Mouse (Mus musculus) MEL (cell line): ENCODE measurements around the gene Serpinb9. TPM values are rescaled to one million over a fixed set of nuclear protein-coding genes. Genes with fewer than 3 reads are reported as not detected.
A peak's percentile ranks its signal among the peaks of the same experiment; 100 is the strongest.

Experiments
- DNase-seq: peaks from one replicate; pipeline ENCODE4 v3.0.0; 2011; ENCODE audit warnings: low read depth, low spot score
- H3K27ac ChIP-seq: 2 replicates; pipeline ENCODE4 v1.5.1; 2012; ENCODE audit warnings: low read depth, mild to moderate bottlenecking, control low read depth, low read length, moderate library complexity; ENCODE audit not compliant: control insufficient read depth
- H3K27me3 ChIP-seq, 2 experiments: fragments of 150-350 bp in 1 of 2; sonication (generic) in 1 of 2; 2 replicates each; pipeline ENCODE4 v1.6.1; 2012; ENCODE audit warnings: low read length in 2 of 2, mild to moderate bottlenecking in 2 of 2, improper control_type of control experiment in 1 of 2, moderate library complexity in 1 of 2; ENCODE audit not compliant: insufficient read depth in 2 of 2, control insufficient read depth in 1 of 2
- H3K36me3 ChIP-seq, 2 experiments: 2 replicates each; pipeline ENCODE4 v1.6.1; 2012 to 2014; ENCODE audit warnings: low read length in 2 of 2, improper control_type of control experiment in 1 of 2, inconsistent platforms in 1 of 2, mild to moderate bottlenecking in 1 of 2; ENCODE audit not compliant: insufficient read depth in 2 of 2, control insufficient read depth in 1 of 2
- H3K4me1 ChIP-seq, 2 experiments: fragments of 150-350 bp in 1 of 2; sonication (generic) in 1 of 2; 2 replicates each; pipeline ENCODE4 v1.6.1; 2012; ENCODE audit warnings: low read length in 2 of 2, improper control_type of control experiment in 1 of 2, mild to moderate bottlenecking in 1 of 2; ENCODE audit not compliant: insufficient read depth in 2 of 2, control insufficient read depth in 1 of 2
- H3K4me3 ChIP-seq, 2 experiments: fragments of 150-350 bp in 1 of 2; sonication (generic) in 1 of 2; 2 replicates each; pipeline ENCODE4 v1.5.1; 2012; ENCODE audit warnings: low read depth in 2 of 2, low read length in 2 of 2, mild to moderate bottlenecking in 2 of 2, moderate library complexity in 2 of 2, control low read depth in 1 of 2, improper control_type of control experiment in 1 of 2; ENCODE audit not compliant: control insufficient read depth in 1 of 2, insufficient read depth in 1 of 2
- H3K79me2 ChIP-seq: 2 replicates; pipeline ENCODE4 v1.6.1; 2012; ENCODE audit warnings: mild to moderate bottlenecking, low read length, moderate library complexity; ENCODE audit not compliant: control insufficient read depth, poor library complexity, insufficient read depth
- H3K9ac ChIP-seq: 2 replicates; pipeline ENCODE4 v1.6.1; 2012; ENCODE audit warnings: low read depth, mild to moderate bottlenecking, control low read depth, low read length, moderate library complexity; ENCODE audit not compliant: control insufficient read depth, poor library complexity, severe bottlenecking
- H3K9me3 ChIP-seq: fragments of 150-350 bp; sonication (generic); replicated peaks from 2 replicates; pipeline ENCODE4 v1.6.1; 2012; ENCODE audit warnings: mild to moderate bottlenecking, low read length, improper control_type of control experiment, moderate library complexity; ENCODE audit not compliant: insufficient read depth
- ELF1 ChIP-seq: IDR thresholded peaks from 2 replicates; pipeline ENCODE4 v1.6.1; 2014; ENCODE audit warnings: low read depth, mild to moderate bottlenecking, inconsistent platforms, low read length, improper control_type of control experiment, moderate library complexity
- EP300 ChIP-seq, 2 experiments: IDR thresholded peaks; 2 replicates each; pipeline ENCODE4 v1.6.1; 2011; ENCODE audit warnings: improper control_type of control experiment in 2 of 2, low read length in 2 of 2, low read depth in 1 of 2, mild to moderate bottlenecking in 1 of 2
- GABPA ChIP-seq: IDR thresholded peaks from 2 replicates; pipeline ENCODE4 v1.6.1; 2012; ENCODE audit warnings: low read depth, mild to moderate bottlenecking, inconsistent platforms, low read length, improper control_type of control experiment, moderate library complexity
- GATA1 ChIP-seq: IDR thresholded peaks from 2 replicates; pipeline ENCODE4 v1.6.1; 2011; ENCODE audit warnings: low read depth, low read length, improper control_type of control experiment
- HCFC1 ChIP-seq: IDR thresholded peaks from 2 replicates; pipeline ENCODE4 v1.6.1; 2012; ENCODE audit warnings: low read depth, mild to moderate bottlenecking, inconsistent platforms, low read length, improper control_type of control experiment, moderate library complexity
- MAFK ChIP-seq: IDR thresholded peaks from 2 replicates; pipeline ENCODE4 v1.6.1; 2011; ENCODE audit warnings: low read depth, mild to moderate bottlenecking, low read length, improper control_type of control experiment, borderline replicate concordance
- MAZ ChIP-seq: IDR thresholded peaks from 2 replicates; pipeline ENCODE4 v1.6.1; 2012; ENCODE audit warnings: low read depth, mild to moderate bottlenecking, inconsistent platforms, low read length, improper control_type of control experiment
- MEF2A ChIP-seq: IDR thresholded peaks from 2 replicates; pipeline ENCODE4 v1.6.1; 2014; ENCODE audit warnings: low read depth, mild to moderate bottlenecking, inconsistent platforms, low read length, improper control_type of control experiment; ENCODE audit not compliant: poor library complexity, insufficient replicate concordance, severe bottlenecking; ENCODE audit errors: extremely low read depth
- MYC ChIP-seq: IDR thresholded peaks from 2 replicates; pipeline ENCODE4 v1.6.1; 2011; ENCODE audit warnings: low read depth, mild to moderate bottlenecking, low read length, improper control_type of control experiment, moderate library complexity
- NELFE ChIP-seq: IDR thresholded peaks from 2 replicates; pipeline ENCODE4 v1.6.1; 2011; ENCODE audit warnings: low read depth, low read length, improper control_type of control experiment
- NRF1 ChIP-seq: IDR thresholded peaks from 2 replicates; pipeline ENCODE4 v1.6.1; 2014; ENCODE audit warnings: low read depth, mild to moderate bottlenecking, inconsistent platforms, low read length, improper control_type of control experiment, moderate library complexity; ENCODE audit not compliant: poor library complexity, insufficient read depth, severe bottlenecking
- POLR2AphosphoS2 ChIP-seq: IDR thresholded peaks from 2 replicates; pipeline ENCODE4 v1.6.1; 2011; ENCODE audit warnings: low read length, improper control_type of control experiment
- POLR2AphosphoS5 ChIP-seq: IDR thresholded peaks from 2 replicates; pipeline ENCODE4 v1.6.1; 2012; ENCODE audit warnings: low read depth, borderline replicate concordance, mild to moderate bottlenecking, inconsistent platforms, low read length, moderate library complexity, mixed read lengths
- SIN3A ChIP-seq: IDR thresholded peaks from 2 replicates; pipeline ENCODE4 v1.6.1; 2012; ENCODE audit warnings: low read length, improper control_type of control experiment, inconsistent platforms
- TAL1 ChIP-seq: IDR thresholded peaks from 2 replicates; pipeline ENCODE4 v1.6.1; 2012; ENCODE audit warnings: mild to moderate bottlenecking, inconsistent platforms, low read length, moderate library complexity, mixed read lengths
- TBP ChIP-seq: IDR thresholded peaks from 2 replicates; pipeline ENCODE4 v1.8.0; 2011; ENCODE audit warnings: low read depth, low read length, improper control_type of control experiment
- TCF12 ChIP-seq: IDR thresholded peaks from 2 replicates; pipeline ENCODE4 v1.6.1; 2014; ENCODE audit warnings: low read depth, mild to moderate bottlenecking, inconsistent platforms, low read length, improper control_type of control experiment, moderate library complexity
- USF1 ChIP-seq: IDR thresholded peaks from 2 replicates; pipeline ENCODE4 v1.6.1; 2014; ENCODE audit warnings: low read depth, mild to moderate bottlenecking, inconsistent platforms, low read length, improper control_type of control experiment, moderate library complexity
- USF2 ChIP-seq, 2 experiments: IDR thresholded peaks; 2 replicates each; pipeline ENCODE4 v1.6.1; 2011 to 2012; ENCODE audit warnings: improper control_type of control experiment in 2 of 2, low read length in 2 of 2, borderline replicate concordance in 1 of 2, inconsistent platforms in 1 of 2, low read depth in 1 of 2, mild to moderate bottlenecking in 1 of 2; ENCODE audit not compliant: insufficient read depth in 1 of 2
- ZC3H11A ChIP-seq: IDR thresholded peaks from 2 replicates; pipeline ENCODE4 v1.6.1; 2012; ENCODE audit warnings: low read depth, mild to moderate bottlenecking, inconsistent platforms, low read length, improper control_type of control experiment
- ZKSCAN1 ChIP-seq: IDR thresholded peaks from 2 replicates; pipeline ENCODE4 v1.6.1; 2012; ENCODE audit warnings: low read depth, mild to moderate bottlenecking, inconsistent platforms, low read length, improper control_type of control experiment, moderate library complexity
- ZNF384 ChIP-seq: IDR thresholded peaks from 2 replicates; pipeline ENCODE4 v1.6.1; 2012; ENCODE audit warnings: low read depth, mild to moderate bottlenecking, inconsistent platforms, low read length, improper control_type of control experiment
- polyA plus RNA-seq, 2 experiments: library from polyadenylated mRNA; stranded (reverse) in 1 of 2; unstranded in 1 of 2; fragments of >175 nt in 1 of 2; fragments of >200 nt in 1 of 2; gene quantifications; 2 replicates each; pipeline versions ENCODE4 v1.2.1 to v1.2.4; 2012; ENCODE audit warnings: low replicate concordance in 2 of 2, low read depth in 1 of 2; ENCODE audit not compliant: insufficient read length in 2 of 2, insufficient read depth in 1 of 2, missing spikeins in 1 of 2
- total RNA-seq: library from RNA; depleted of rRNA; stranded (reverse); fragments of 300-350 nt; gene quantifications from 2 replicates; pipeline ENCODE4 v1.2.3, GENCODE M21; 2012; rRNA removed

Serpinb9 gene
- 1.6 and 2.1 TPM in 2 replicates for total RNA-seq
- polyA plus RNA-seq: 1 to 10 TPM in 1 of 2 experiments, not detected in 1; 2.9 TPM

DNA sequence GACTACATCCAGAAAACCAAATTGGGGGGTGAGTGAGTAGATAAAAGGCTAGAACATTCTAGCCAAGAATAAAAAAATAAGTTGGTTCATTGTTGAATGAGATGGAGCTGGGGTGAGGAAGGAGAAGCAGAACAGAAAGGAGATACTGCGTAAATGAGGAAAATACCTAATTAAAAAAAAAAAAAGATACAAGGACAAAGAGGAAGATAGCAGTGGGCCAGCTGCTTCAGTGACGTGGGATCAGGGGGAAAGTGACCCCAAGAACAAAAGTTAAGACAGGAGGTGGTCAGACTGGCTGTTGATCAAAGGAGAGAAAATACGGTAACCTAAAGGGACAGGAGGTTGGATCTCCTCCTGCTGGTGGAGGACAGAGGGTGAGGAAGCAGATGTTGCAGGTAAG is at the start of gene Serpinb9:
TSS of gene Serpinb9 (plus strand) at position 301 of the 400 bp plus-strand sequence.
- peak within 1 kb of the TSS; percentile 58 to 63 for H3K4me3 ChIP-seq
- no peaks in the 10 kb centered on the region for H3K27me3 ChIP-seq
- H3K9ac ChIP-seq: peak within 1 kb of the TSS; percentile 73
- peak within 1 kb of the TSS; percentile 85 for H3K27ac ChIP-seq
- peaks cover 0 to 16% of the 10 kb centered on the region in 2 experiments; a peak in 2 of 4 replicates for H3K36me3 ChIP-seq
- TF ChIP-seq ZNF384 (0 out of 2 replicates have a peak, but pooled peaks have one; percentile 24), TBP (no peak), USF1 (no peak), GATA1 (no peak), SIN3A (no peak)
- no peaks in the 10 kb centered on the region for H3K79me2 ChIP-seq
- no peak for DNase-seq
- no peaks in the 10 kb centered on the region for H3K9me3 ChIP-seq
- peaks cover 0 to 12% of the 10 kb centered on the region in 2 experiments; a peak in 2 of 4 replicates for H3K4me1 ChIP-seq

DNA sequence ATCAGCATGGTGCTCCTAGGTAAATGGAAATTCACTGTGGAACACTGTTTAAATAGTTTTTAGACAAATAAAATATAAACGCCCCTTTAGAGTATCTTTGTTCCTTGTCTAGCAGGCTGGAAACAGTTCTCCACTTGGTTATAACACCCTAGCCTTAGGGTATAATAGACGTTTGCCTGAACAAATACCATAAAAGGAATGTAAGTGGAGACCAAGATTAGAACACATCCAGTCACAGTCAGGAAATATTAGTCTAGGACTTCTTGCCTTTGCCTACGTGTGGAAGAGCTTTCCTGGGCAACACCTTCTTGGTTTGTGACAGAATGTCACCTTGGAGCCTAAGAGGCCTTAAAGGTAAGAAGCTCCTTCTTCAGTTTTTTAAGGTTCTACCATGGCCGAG is 46.5 kb upstream of the Serpinb9 start:
- H3K27me3 ChIP-seq: peaks cover 0 to 1% of the 10 kb centered on the region in 2 experiments; a peak in 3 of 4 replicates
- TF ChIP-seq TAL1: no peak
- TF ChIP-seq NRF1: no peak
- TF ChIP-seq MAFK: no peak
- TF ChIP-seq MAZ: no peak
- TF ChIP-seq NELFE: no peak
- no peak for TF ChIP-seq ELF1
- TF ChIP-seq TBP: no peak
- no peak for TF ChIP-seq GATA1
- no peak for TF ChIP-seq GABPA
- TF ChIP-seq SIN3A: no peak
- no peak for TF ChIP-seq MYC
- no peak for TF ChIP-seq ZKSCAN1
- H3K79me2 ChIP-seq: no peaks in the 10 kb centered on the region
- DNase-seq: no peak
- H3K27ac ChIP-seq: no peak overlapping the region
- no peak overlapping the region for H3K9ac ChIP-seq
- H3K4me3 ChIP-seq: no peak overlapping the region
- no peaks in the 10 kb centered on the region for H3K4me1 ChIP-seq
- H3K9me3 ChIP-seq: no peaks in the 10 kb centered on the region
- H3K36me3 ChIP-seq: no peaks in the 10 kb centered on the region

DNA sequence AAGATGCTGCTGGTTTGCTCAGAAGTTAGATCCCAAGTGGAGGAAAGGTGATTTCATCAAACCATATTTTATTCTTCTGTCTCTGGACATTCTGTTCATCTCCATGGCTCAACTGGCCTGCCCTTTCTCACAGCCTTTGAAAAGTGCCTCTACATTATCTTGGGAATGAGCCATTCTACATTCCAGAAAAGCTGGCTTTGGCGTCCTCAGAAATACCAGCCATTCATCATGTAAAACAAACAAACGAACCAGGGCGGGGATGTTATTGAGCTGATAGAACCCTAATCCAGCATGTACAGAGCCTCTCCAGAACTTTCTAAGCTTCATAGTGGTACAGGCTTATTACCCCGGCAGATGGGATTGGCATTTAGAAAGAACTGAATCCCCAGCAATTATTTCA is 45.1 kb upstream of the Serpinb9 start:
- no peak overlapping the region for H3K27ac ChIP-seq
- peaks cover 0 to 1% of the 10 kb centered on the region in 2 experiments for H3K27me3 ChIP-seq
- H3K4me1 ChIP-seq: no peaks in the 10 kb centered on the region
- no peak overlapping the region for H3K4me3 ChIP-seq
- no peaks in the 10 kb centered on the region for H3K79me2 ChIP-seq
- TF ChIP-seq MAFK: no peak
- no peak for TF ChIP-seq POLR2AphosphoS5
- TF ChIP-seq USF2 (IDR thresholded peaks at IDR 0.05; ENCODE audit: borderline replicate concordance in 1 of 2, insufficient read depth in 1 of 2, low read depth in 1 of 2, low read length in 2 of 2): no peak
- no peak for TF ChIP-seq ZC3H11A
- TF ChIP-seq HCFC1: no peak
- TF ChIP-seq TAL1: no peak
- no peak for TF ChIP-seq EP300 (IDR thresholded peaks at IDR 0.05; ENCODE audit: low read depth in 1 of 2, low read length in 2 of 2)
- TF ChIP-seq POLR2AphosphoS2: no peak
- TF ChIP-seq MEF2A: no peak
- no peak for TF ChIP-seq ZNF384
- TF ChIP-seq TCF12: no peak
- DNase-seq: no peak
- H3K36me3 ChIP-seq: no peaks in the 10 kb centered on the region
- H3K9ac ChIP-seq: no peak overlapping the region
- no peaks in the 10 kb centered on the region for H3K9me3 ChIP-seq
